Mouse (Mus musculus): Measurements from ENCODE around the gene Eva1b. TPM values are rescaled to one million over a fixed set of nuclear protein-coding genes. Genes with fewer than 3 reads are reported as not detected.

The Eva1b gene
- polyA plus RNA-seq, 1 experiment from 2014 or later = 77.5 TPM

DNA sequence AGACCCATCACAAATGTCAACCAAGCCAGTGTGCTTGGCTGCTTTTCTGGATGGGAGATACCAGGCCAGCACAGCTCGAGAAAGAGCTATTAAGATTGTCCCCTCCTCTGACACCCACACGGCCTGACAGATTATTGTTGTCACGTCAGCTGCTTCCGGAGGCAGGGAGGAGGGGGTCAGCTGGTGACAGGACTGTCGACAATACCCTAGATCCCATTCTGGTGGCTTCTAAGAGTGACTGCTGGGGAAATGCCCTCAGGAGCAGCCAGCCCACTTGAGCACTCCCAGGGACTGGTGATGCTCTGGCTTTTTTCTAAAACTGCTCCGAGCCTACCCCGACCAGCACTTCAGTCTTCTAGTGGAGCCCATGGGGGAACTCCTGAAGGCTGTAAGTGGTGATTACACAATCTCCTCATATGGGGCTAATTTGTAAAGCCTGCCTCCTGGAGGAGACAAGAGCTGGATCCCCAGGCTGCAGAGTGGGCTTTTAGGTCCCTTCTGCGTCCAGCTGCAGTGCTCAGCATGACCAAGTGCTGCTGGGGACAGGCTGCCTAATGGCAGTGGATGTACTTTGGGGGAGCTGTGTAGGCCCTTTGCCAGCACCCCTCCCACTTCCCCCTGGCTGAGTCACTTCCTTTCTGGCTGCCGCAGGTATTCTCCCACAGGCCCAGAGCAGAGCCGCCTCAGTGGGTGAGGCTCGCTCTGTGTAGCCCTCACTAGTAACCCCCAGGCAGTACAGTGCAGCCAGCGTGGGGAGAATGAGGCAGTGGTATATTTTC lies 37.0 kb upstream of the Eva1b start:
- no peak overlapping the region for H3K4me3 ChIP-seq
- H3K9me3 ChIP-seq = no peaks in the 10 kb centered on the region
- peak; percentile 73 for ATAC-seq (ENCODE audit: low FRiP score, low read depth)
- H3K36me3 ChIP-seq = no peaks in the 10 kb centered on the region
- peak overlapping the region; percentile 82 for H3K27ac ChIP-seq
- H3K4me1 ChIP-seq = peaks cover 39% of the 10 kb centered on the region
- H3K4me2 ChIP-seq (replicated peaks) = peak overlapping the region; percentile 47
- H3K27me3 ChIP-seq = no peaks in the 10 kb centered on the region
- peak overlapping the region; percentile 48 for H3K9ac ChIP-seq
- 8% methylated on average over 12 of the region's 12 CpGs for WGBS

DNA sequence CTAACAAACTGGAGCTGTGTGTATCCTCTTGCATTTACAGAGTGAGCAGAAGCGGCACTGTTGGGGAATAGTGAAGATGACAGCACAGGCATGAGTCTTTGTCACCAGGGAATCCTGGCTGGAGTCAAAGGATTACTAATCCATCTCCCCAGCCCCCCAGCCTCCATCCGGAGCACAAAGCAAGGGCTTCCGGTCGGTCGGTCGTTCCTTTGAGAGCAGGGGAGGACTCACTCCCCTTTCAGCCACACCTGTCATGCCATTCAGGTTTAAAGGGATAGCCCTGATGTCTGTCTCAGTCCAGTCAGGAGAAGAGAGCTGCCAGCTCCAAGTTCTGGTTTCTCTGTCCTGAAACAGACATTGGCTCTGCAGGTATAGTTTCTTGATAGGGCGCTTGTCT lies 36.4 kb upstream of the Eva1b start:
- Histone ChIP-seq H3K27me3 (no peaks in the 10 kb centered on the region), H3K4me1 (peaks cover 43% of the 10 kb centered on the region), H3K4me3 (no peak overlapping the region), H3K9me3 (no peaks in the 10 kb centered on the region), H3K4me2 (replicated peaks) (peak overlapping the region; percentile 47), H3K36me3 (no peaks in the 10 kb centered on the region), H3K9ac (peak overlapping the region; percentile 48; the same call in 1 of the 2 replicates), H3K27ac (peak overlapping the region; percentile 82)
- 0 out of 2 replicates have a peak, but pooled peaks have one; percentile 2 for ATAC-seq (ENCODE audit: low FRiP score, low read depth)
- 18% methylated on average over 7 of the region's 7 CpGs for WGBS

DNA sequence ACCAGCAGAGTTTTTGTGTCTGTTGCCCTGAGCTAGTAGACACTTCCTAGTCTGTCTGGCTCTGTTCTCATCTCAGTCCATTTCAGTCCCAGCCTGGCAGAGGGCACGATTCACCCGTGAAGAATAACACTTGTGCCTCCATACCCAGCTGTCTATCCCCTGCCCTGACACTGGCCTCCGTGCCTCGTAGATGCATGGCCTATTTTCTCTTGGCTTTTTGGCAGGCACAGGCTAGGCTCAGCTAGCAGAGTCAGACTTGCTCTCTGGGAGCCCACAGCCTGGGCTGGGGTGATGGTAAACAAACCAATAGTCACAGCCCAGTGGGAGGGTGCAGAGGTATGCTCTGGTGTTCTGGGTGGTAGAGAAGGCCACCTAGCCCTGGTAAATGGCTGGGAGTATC lies 34.3 kb upstream of the Eva1b start:
- H3K4me1 ChIP-seq = peaks cover 38% of the 10 kb centered on the region
- ATAC-seq (ENCODE audit: low FRiP score, low read depth) = no peak
- peaks cover 10% of the 10 kb centered on the region; the same call in 1 of the 2 replicates for H3K36me3 ChIP-seq
- no peak overlapping the region for H3K9ac ChIP-seq
- no peaks in the 10 kb centered on the region for H3K27me3 ChIP-seq
- WGBS = 91% methylated on average over 4 of the region's 4 CpGs
- H3K4me3 ChIP-seq = no peak overlapping the region
- no peak overlapping the region for H3K27ac ChIP-seq
- no peaks in the 10 kb centered on the region for H3K9me3 ChIP-seq
- no peak overlapping the region for H3K4me2 ChIP-seq (replicated peaks)

DNA sequence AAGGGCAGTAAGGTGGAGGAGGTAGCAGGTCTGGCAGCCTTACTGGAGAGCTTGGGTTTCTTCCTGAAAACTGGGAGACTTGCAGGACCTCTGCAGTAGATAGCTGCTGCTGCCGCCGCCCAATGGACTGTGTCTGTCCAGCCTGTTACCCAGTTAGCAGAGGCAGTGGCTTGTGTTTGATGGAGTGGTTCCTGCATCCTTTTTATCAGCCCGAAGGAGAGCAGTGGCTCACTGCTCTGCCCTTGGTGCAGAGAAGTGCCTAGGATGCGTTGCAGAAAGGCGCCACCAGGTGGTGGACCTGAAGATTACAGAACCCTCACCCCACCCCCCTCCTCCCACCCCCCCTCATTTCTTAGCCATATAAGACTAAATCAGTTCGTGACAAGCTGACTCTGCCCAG lies 33.6 kb upstream of the Eva1b start:
- 30% methylated on average over 6 of the region's 6 CpGs for WGBS
- Histone ChIP-seq H3K4me2 (replicated peaks) (no peak overlapping the region), H3K4me3 (no peak overlapping the region), H3K36me3 (peaks cover 11% of the 10 kb centered on the region; the same call in 1 of the 2 replicates), H3K27ac (no peak overlapping the region), H3K27me3 (no peaks in the 10 kb centered on the region), H3K9ac (no peak overlapping the region), H3K4me1 (peaks cover 32% of the 10 kb centered on the region), H3K9me3 (no peaks in the 10 kb centered on the region)
- no peak for ATAC-seq (ENCODE audit: low FRiP score, low read depth)

DNA sequence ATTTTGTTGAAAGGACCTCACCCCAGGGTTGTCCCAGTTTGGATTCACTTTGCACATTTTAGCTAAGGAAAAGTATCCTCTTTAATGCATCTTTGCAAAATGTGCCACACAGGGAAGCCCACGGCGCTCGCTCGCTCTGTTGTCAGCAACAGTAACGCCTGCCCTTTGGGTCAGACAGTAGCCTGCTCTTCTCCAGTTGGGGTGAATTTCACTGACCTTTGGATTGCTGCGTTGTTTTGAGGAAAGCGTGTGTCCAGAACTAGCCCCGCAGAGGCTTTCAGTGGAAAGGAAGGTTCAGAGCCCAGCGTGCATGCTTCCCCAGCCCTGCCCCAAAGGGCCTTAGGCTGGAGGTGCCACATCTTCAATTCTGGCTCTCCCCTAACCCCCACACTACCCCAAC lies 32.1 kb upstream of the Eva1b start:
- WGBS = 90% methylated on average over 9 of the region's 9 CpGs
- Histone ChIP-seq H3K36me3 (peaks cover 11% of the 10 kb centered on the region; the same call in 1 of the 2 replicates), H3K4me1 (peaks cover 19% of the 10 kb centered on the region)

DNA sequence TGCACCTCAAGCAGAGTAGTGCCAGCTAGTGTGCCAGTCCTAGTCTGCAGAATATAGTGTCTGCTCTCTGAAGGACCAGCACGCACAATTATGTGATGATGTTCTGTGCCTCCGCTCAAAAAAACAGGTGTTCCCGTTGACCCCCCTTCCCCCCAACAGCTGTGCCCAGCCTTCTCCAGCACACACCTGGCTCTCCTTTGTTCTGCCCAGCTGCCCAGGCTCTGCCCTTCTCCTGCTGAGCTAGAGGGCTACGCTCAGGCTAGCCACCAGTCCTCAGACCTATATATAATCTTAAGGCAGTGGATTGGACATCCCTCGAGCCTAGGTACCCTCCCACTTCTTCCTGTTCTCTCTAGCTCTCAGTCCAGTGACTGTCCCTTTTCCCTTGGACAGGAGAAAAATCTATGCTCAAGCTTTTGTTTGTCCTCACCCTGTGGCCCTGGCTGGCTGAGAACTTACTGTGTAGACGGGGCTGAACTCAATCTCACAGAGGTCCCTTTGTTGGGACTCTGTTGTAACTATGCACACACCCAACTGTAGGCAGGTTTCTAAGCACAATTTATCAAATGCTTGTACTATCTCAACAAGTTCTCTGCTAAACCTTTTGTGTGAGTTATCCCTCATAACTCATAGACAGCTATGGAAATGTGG lies 31.5 kb upstream of the Eva1b start:
- no peak overlapping the region for H3K4me2 ChIP-seq (replicated peaks)
- no peak for ATAC-seq (ENCODE audit: low FRiP score, low read depth)
- H3K36me3 ChIP-seq = peaks cover 13% of the 10 kb centered on the region; the same call in 1 of the 2 replicates
- H3K27ac ChIP-seq = no peak overlapping the region
- WGBS = 61% methylated on average over 6 of the region's 6 CpGs
- H3K27me3 ChIP-seq = no peaks in the 10 kb centered on the region
- H3K9me3 ChIP-seq = 0 out of 2 replicates have a peak, but pooled peaks cover under 1% of the 10 kb centered on the region
- H3K4me3 ChIP-seq = no peak overlapping the region
- peaks cover 13% of the 10 kb centered on the region for H3K4me1 ChIP-seq
- H3K9ac ChIP-seq = 0 out of 2 replicates have a peak overlapping the region, but pooled peaks have one; percentile 19

More for the DNA sequence above, 32.1 kb upstream of the Eva1b start:
- Histone ChIP-seq H3K9ac (0 out of 2 replicates have a peak overlapping the region, but pooled peaks have one; percentile 19), H3K4me3 (no peak overlapping the region), H3K27ac (no peak overlapping the region), H3K4me2 (replicated peaks) (no peak overlapping the region), H3K27me3 (no peaks in the 10 kb centered on the region), H3K9me3 (no peaks in the 10 kb centered on the region)
- no peak for ATAC-seq (ENCODE audit: low FRiP score, low read depth)

DNA sequence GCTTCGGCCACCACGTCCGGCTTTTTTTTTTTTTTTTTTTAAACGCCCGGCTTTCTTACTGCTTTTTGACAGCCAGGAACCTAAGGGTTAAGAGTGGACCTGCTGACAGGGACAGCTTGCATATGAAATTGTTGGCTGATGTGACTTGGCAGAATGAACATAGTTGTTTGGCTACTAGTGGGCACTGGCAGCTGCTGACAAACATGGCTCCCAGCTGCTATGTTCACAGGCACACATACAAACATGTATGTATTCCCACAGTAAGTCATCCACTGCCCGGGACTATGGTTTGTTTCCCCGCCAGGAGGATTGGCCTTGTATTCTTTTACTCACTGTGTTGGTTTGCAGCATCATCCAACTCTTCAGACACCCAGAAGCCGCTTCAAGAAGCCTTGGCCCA lies 30.4 kb upstream of the Eva1b start:
- no peaks in the 10 kb centered on the region for H3K27me3 ChIP-seq
- H3K4me3 ChIP-seq = no peak overlapping the region
- H3K9me3 ChIP-seq = peaks cover 8% of the 10 kb centered on the region; the same call in 1 of the 2 replicates
- H3K4me1 ChIP-seq = peaks cover 8% of the 10 kb centered on the region; the same call in 1 of the 2 replicates
- H3K4me2 ChIP-seq (replicated peaks) = no peak overlapping the region
- H3K9ac ChIP-seq = no peak overlapping the region
- WGBS = 89% methylated on average over 8 of the region's 8 CpGs
- H3K36me3 ChIP-seq = peaks cover 20% of the 10 kb centered on the region
- no peak for ATAC-seq (ENCODE audit: low FRiP score, low read depth)
- H3K27ac ChIP-seq = no peak overlapping the region

DNA sequence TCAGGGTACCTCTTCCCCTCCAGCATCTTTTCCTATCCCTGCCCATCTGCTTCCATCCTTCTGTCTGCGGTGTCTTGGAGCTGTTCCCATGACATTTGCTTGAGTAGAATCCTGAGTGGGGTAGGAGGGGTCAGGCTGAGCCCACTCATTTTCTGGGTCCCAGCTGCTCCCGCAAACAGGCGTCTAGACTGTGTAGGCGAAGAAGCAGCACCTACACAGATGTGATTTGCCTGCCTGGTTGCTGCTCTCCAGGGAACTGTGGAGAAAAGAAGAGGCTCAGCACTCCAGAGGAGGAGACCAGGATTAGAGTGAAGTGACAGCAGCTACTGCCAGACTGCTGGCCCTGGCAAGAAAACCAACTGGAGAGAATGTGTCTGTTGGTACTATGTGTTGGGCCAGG lies 28.9 kb upstream of the Eva1b start:
- H3K27me3 ChIP-seq = no peaks in the 10 kb centered on the region
- no peak for ATAC-seq (ENCODE audit: low FRiP score, low read depth)
- H3K4me3 ChIP-seq = no peak overlapping the region
- H3K36me3 ChIP-seq = peaks cover 24% of the 10 kb centered on the region
- no peak overlapping the region for H3K27ac ChIP-seq
- peaks cover 8% of the 10 kb centered on the region; the same call in 1 of the 2 replicates for H3K4me1 ChIP-seq
- 86% methylated on average over 4 of the region's 4 CpGs for WGBS
- peaks cover 8% of the 10 kb centered on the region; the same call in 1 of the 2 replicates for H3K9me3 ChIP-seq
- peak overlapping the region; percentile 8; the same call in 1 of the 2 replicates for H3K9ac ChIP-seq
- H3K4me2 ChIP-seq (replicated peaks) = no peak overlapping the region

DNA sequence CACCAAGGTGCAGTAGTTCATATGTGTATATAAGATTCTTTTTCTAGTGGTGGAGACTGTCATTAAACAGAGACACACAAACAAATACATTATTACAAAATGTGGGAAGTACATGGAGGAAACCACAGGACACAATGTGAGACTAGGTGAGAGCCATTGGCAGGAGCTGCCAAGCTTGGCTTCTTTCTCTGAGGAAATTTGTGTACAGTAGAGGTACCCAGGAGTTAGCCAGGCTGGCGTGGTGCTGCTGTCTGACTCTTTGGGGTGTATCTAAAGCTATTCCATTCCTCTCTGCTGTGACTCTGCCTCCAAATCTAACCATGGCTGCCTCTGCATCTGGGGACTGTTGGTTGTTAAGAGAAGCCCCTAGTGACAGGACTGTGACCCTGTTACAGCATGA lies 28.5 kb upstream of the Eva1b start:
- 63% methylated on average over 1 of the region's 1 CpGs for WGBS
- Histone ChIP-seq H3K9ac (no peak overlapping the region), H3K36me3 (peaks cover 28% of the 10 kb centered on the region), H3K27ac (no peak overlapping the region), H3K9me3 (peaks cover 8% of the 10 kb centered on the region; the same call in 1 of the 2 replicates), H3K4me2 (replicated peaks) (no peak overlapping the region), H3K4me3 (no peak overlapping the region), H3K4me1 (peaks cover 6% of the 10 kb centered on the region; the same call in 1 of the 2 replicates), H3K27me3 (no peaks in the 10 kb centered on the region)
- no peak for ATAC-seq (ENCODE audit: low FRiP score, low read depth)

DNA sequence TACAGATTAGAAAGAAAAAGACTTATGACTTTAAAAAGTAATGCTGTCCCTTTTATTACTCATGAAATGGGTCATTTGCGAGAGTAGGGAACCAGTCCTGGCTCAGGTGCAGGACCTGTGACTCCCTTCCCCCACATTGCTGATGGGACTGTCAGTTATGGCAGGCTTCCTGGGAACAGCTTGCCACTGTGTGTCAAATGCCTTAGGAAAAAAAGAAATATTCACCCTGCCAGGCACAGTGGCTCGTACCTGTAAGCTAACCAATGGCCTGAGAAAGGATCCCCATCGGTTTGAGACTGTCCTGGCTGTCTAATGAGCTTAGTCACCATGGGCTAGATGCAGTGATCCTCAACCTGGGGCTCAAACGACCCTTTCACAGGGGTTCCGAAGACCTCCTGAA lies 27.5 kb upstream of the Eva1b start:
- Histone ChIP-seq H3K4me2 (replicated peaks) (no peak overlapping the region), H3K27me3 (no peaks in the 10 kb centered on the region), H3K36me3 (peaks cover 38% of the 10 kb centered on the region), H3K9ac (no peak overlapping the region), H3K27ac (no peak overlapping the region), H3K4me3 (no peak overlapping the region), H3K4me1 (peaks cover 6% of the 10 kb centered on the region; the same call in 1 of the 2 replicates), H3K9me3 (peaks cover 8% of the 10 kb centered on the region; the same call in 1 of the 2 replicates)
- ATAC-seq (ENCODE audit: low FRiP score, low read depth) = no peak
- 83% methylated on average over 5 of the region's 5 CpGs for WGBS

DNA sequence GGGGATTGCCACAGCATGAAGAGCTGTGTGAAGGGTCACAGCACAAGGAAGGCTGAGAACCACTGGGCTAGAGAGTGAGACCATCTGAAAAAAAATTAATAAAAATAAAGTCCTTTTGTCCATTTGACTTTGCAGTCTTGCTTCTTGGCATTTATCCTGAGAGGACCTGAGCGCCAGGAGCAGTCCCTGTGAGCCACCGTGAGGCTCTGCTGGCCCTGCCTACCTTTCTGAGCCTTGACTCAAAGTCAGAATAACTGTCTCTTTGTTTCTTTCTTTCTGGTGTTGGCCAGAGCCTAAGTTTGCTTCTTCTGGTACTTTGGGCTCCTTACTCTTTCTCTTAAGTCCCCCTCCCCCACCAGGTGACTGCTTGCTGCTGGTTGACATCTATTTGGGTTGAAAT lies 27.0 kb upstream of the Eva1b start:
- no peak overlapping the region for H3K4me3 ChIP-seq
- peaks cover 5% of the 10 kb centered on the region; the same call in 1 of the 2 replicates for H3K4me1 ChIP-seq
- H3K36me3 ChIP-seq = peaks cover 42% of the 10 kb centered on the region
- H3K27ac ChIP-seq = no peak overlapping the region
- H3K9ac ChIP-seq = no peak overlapping the region
- H3K4me2 ChIP-seq (replicated peaks) = no peak overlapping the region
- no peak for ATAC-seq (ENCODE audit: low FRiP score, low read depth)
- 88% methylated on average over 2 of the region's 2 CpGs for WGBS
- no peaks in the 10 kb centered on the region for H3K27me3 ChIP-seq
- H3K9me3 ChIP-seq = peaks cover 8% of the 10 kb centered on the region; the same call in 1 of the 2 replicates
